Mouse (Mus musculus): Measurements from ENCODE around the gene Trim26.

Trim26 gene

GRCm38 (mm10) chr17:36903651-36904050, 66.7 kb downstream of the Trim26 start:
- no peak for DNase-seq

- DNase-seq, result no peak
Observed at GRCm38 (mm10) chr17:36908235-36908634, 71.3 kb downstream of the Trim26 start.

Data from lung, postnatal 14 days (tissue).